Mouse (Mus musculus) left cerebral cortex, postnatal 10 days (tissue): ENCODE data around the gene Ubxn1. TPM values are rescaled to one million over a fixed set of nuclear protein-coding genes. Genes with fewer than 3 reads are reported as not detected.
"Not testable (repeated sequence)": the region's sequence is repeated elsewhere in the genome, so short reads cannot be mapped to it uniquely, and the experiment has no call there.

Source experiments
- DNase-seq, 2 experiments: peaks; one replicate each; pipeline ENCODE4 v3.0.0; 2021 to 2022; ENCODE audit warnings: low spot score in 2 of 2, mixed read lengths in 1 of 2; ENCODE audit errors: extremely low spot score in 1 of 2
- intact Hi-C: fragments of 180-260 bp; cut with DNase I; formaldehyde crosslinking; loops from one replicate; pipeline ENCODE4 v1.15.1; 2025
- total RNA-seq, 2 experiments: library from RNA; stranded (reverse); gene quantifications; 2 replicates each; pipeline ENCODE4 v1.2.3; 2021

Gene Ubxn1
- total RNA-seq, 2 experiments from 2014 or later: 101 TPM

GRCm38 (mm10) chr19:8892829-8893766 is 21.8 kb downstream of the Ubxn1 start, which contains the start of gene Ints5:
TSS of gene Ints5 (plus strand) at chr19:8893005.
- peak; percentile 82 to 90 for DNase-seq
- intact Hi-C loops: no loop called here

DNA sequence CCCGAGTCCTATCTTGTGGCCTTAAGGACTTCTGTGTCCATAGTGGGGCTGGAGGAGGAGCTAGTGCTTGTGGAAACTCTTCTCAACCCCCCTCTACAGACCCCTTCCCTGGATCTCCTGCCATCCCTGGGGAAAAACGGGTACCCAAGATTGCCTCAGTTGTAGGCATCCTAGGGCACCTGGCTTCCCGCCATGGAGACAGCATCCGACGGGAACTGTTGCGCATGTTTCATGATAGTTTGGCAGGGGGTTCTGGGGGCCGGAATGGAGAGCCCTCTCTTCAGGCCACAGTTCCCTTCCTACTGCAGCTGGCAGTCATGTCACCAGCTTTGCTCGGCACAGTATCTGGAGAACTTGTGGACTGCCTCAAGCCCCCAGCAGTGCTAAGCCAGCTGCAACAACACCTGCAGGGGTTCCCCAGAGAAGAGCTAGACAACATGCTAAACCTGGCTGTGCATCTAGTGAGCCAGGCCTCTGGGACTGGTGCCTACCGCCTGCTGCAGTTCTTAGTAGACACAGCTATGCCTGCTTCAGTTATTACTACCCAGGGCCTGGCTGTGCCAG is 24.2 kb downstream of the Ubxn1 start:
- DNase-seq: peak in 1 of 2 experiments; percentile 41
- intact Hi-C loops: loop anchor here (5.0 kb wide), 1 partner anchor 53 kb away; no protein-coding TSS in a partner anchor

DNA sequence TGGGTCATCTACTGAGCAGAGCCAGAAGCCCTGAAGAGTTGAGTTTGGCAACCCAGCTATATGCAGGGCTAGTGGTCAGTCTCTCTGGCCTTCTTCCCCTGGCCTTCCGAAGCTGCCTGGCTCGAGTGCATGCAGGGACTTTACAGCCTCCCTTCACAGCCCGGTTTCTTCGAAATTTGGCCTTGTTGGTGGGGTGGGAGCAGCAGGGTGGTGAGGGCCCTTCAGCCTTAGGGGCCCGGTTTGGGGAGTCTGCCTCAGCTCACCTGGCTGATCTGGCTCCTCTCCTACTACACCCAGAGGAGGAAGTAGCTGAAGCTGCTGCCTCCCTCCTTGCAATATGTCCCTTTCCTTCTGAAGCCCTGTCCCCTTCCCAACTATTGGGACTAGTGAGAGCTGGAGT is 24.9 kb downstream of the Ubxn1 start:
- intact Hi-C loops: loop anchor here (5.0 kb wide), 1 partner anchor 54 kb away; no protein-coding TSS in a partner anchor
- DNase-seq: not testable (repeated sequence)

GRCm38 (mm10) chr19:8897211-8897864 is 26.0 kb downstream of the Ubxn1 start:
- peak in 1 of 2 experiments; percentile 74 for DNase-seq
- intact Hi-C loops: loop anchor here (5.0 kb wide), 1 partner anchor 55 kb away; no protein-coding TSS in a partner anchor

DNA sequence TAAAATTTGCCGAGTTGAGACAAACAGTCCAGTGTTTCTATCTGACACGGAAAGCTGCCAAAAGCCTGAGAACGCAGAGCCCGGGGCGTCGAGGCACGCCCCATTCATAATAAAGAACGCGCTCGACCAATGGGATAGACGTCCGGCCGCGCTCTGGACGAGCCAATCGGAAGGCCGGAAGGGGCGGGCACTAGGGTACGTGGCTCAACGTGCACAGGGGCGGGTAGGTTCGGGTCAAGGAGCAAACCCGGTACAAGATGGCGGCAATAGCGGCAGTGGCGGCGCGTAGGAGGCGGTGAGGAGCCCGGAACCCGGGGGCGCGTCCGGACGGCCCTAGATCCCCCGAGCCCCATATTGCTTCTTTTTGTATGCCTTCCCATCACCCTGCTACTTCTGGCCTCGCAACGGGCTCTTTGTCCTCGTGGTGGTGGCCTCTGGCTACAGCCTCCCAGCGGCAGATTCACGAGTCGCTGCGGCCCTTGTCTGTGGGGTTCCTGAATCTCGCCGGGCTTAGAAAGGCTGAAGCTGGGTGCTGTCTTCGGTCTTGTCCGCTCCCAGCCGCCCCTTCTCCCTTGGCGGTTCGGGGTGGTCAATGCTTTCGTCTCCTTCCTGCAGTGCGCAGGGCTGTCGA is 26.7 kb downstream of the Ubxn1 start, which contains the start of gene Ganab:
Gene Ganab (plus strand): TSS at position 207 of the 631 bp plus-strand sequence.
- peak; percentile 94 to 98 for DNase-seq
- intact Hi-C loops: loop anchor here (5.0 kb wide), 1 partner anchor 56 kb away; no protein-coding TSS in a partner anchor

- DNase-seq: no peak
- intact Hi-C loops: loop anchor here (5.0 kb wide), 1 partner anchor 56 kb away; no protein-coding TSS in a partner anchor
These were observed 27.3 kb downstream of the Ubxn1 start for GRCm38 (mm10) chr19:8898576-8898975.

DNA sequence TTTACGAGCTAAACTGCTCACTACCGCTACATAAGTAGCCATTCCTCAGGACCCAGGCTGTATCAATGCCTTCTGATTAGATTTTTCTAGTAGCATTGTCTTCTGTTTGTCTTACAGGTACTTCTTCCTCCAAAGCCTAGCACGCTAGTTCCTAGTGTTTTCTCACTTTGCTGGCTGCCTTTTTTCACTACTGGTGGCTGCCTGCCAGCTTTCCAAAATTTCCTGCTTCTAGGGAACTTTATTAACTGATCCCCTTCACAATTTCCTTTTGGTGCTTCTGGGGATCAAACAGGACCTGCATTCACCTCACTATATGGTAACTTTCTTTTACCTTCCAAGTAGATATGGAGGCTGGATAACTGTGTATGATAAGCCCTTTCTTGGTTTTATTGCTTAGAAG is 27.8 kb downstream of the Ubxn1 start:
- intact Hi-C loops: loop anchor here (5.0 kb wide), 1 partner anchor 57 kb away; no protein-coding TSS in a partner anchor
- DNase-seq: no peak

GRCm38 (mm10) chr19:8903412-8903811 is 32.1 kb downstream of the Ubxn1 start:
- DNase-seq: no peak
- intact Hi-C loops: no loop called here

DNA sequence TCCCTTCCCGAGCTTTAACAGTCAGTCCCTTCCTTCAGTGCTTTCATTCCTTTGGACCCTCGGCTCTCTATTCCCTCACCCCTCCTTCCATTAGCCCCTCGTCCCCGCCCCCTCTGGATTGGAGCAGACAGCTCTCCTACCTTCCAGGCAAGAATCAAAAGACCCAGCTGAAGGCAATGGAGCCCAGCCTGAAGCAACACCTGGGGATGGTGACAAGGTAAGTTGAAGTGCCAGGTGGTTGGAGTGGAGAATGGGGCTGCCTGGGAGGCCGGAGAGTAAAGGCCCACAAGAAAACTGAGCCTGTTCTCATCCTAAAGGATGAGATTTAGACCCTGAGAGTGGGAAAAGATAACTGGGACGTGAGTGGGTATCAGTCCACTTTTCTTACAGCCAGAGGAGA is 37.2 kb downstream of the Ubxn1 start:
- intact Hi-C loops: no loop called here

DNA sequence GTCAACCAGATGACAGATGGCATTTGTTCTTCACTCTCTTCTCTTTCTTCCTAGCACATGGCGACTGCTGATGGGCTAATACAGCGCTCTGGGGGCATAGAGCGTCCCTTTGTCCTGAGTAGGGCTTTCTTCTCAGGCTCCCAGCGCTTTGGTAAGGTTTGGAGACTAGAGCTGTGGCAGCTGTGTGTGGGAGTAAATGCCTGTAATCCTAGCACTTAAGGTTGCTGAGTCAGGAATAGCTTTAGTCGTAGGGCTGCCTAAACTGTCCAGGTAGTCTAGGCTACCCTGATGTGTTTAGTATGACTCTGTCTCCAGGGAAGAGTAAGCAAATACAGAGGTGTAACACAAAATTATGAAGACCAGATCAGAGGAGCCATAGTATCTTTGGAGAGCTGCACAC is 40.5 kb downstream of the Ubxn1 start:
- no peak for DNase-seq
- intact Hi-C loops: loop anchor here (5.0 to 10.0 kb wide), 2 partner anchors 85 to 157 kb away; partner anchors contain the start of genes AC129217.1 and Nxf1

More for the DNA sequence above, 37.2 kb downstream of the Ubxn1 start:
- no peak for DNase-seq

- no peak for DNase-seq
- intact Hi-C loops: loop anchor here (5.0 to 10.0 kb wide), 2 partner anchors 87 to 159 kb away; partner anchors contain the start of genes AC129217.1 and Nxf1
These were observed 42.9 kb downstream of the Ubxn1 start for GRCm38 (mm10) chr19:8914212-8914611.

GRCm38 (mm10) chr19:8919000-8919399 is 47.7 kb downstream of the Ubxn1 start:
- intact Hi-C loops: loop anchor here (10.0 kb wide), 1 partner anchor 164 kb away; the partner anchor contains the start of gene Nxf1
- DNase-seq: no peak

GRCm38 (mm10) chr19:8919684-8920072 is 48.4 kb downstream of the Ubxn1 start:
- DNase-seq: no peak
- intact Hi-C loops: loop anchor here (10.0 kb wide), 1 partner anchor 165 kb away; the partner anchor contains the start of gene Nxf1

- DNase-seq: peak; percentile 90 to 97
- intact Hi-C loops: no loop called here
These were observed 48.9 kb downstream of the Ubxn1 start, which contains the start of gene B3gat3 for GRCm38 (mm10) chr19:8920073-8920736. TSS of gene B3gat3 (plus strand) at chr19:8920374.

DNA sequence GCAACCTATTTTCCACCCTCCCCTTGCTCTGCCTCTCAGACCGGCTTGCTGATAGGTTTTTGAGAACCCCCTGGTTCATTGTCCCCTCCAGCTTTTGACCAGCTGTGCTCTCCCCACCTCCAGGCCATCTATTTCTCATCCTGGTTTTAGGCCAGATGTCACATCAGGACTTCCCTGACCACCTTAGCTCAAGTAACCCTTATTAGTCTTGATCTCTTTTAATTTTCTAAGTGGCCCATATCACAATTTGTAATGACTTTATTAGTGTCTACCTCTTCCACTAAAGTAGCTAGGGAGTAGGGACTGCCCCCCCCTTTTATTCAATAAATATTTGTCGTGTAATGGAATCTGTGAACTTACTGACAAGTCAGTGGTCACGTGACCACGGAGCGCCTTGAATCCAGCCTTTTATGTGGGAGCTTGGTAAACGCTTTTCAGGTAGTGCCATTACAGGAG is 49.6 kb downstream of the Ubxn1 start:
- no peak for DNase-seq

DNA sequence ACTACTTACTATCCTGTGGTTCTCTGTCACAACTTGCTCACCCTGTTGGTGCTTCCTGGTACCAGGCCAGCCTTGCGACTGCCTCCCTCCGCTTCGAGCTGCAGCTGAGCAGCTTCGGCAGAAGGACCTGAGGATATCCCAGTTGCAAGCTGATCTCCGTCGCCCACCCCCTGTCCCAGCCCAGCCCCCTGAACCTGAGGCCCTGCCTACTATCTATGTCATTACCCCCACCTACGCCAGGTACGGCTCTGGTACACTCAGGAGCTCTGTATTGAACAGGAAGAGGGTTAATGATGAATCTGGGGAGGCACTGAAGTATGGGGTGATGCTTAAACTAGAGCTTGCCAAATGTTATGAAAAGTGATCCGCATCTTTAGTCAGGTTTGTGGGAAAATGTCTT is 50.4 kb downstream of the Ubxn1 start:
- intact Hi-C loops: no loop called here
- no peak for DNase-seq

More for the DNA sequence above, 49.6 kb downstream of the Ubxn1 start:
- intact Hi-C loops: no loop called here
